Comparison of ENCODE assay signal across 11 mouse cellular contexts in the genomic region with DNA sequence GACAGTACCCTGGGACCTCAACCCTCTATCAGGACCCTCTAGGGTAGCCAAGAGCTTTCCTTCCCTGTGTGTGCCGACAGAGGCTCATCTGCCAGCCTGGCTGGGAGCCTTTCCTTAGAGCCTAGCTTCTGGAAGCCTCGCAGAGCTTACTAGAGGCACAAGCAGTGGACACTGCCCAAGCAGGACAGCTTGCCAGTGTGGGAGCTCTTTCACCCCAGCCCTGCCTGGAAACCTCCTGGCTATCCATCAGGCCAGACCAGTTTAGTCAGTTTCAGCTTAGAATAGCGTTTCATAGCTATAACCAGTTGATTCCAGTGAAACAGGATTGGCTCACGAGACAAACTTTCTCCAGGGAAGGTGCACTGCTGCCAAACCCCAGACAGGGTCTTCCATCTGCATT.
DNase-seq lines count a peak whose midpoint lies in the region; ATAC-seq and TF ChIP-seq lines count a peak whose summit lies in the region.
"Had no signal": no experiment of that assay in that cellular context is flagged by ENCODE, and none has a peak within 500 bp of the region (broad histone marks: within the 10 kb centered on the region; RNA-seq: fewer than 3 reads in every experiment).

No protein-coding gene starts in this region.

- no peaks in the 10 kb centered on the region for H3K4me1 ChIP-seq in lung, postnatal 0 days (ENCODE audit: insufficient read depth, low read depth, low read length)
- peaks cover 16% of the 10 kb centered on the region; the same call in 1 of the 2 replicates for H3K4me1 ChIP-seq in kidney, adult 2 months (ENCODE audit: control insufficient read depth, insufficient read depth, low read length)
- H3K4me1 ChIP-seq in small intestine, adult 2 months (ENCODE audit: control insufficient read depth, insufficient read depth, insufficient read length, low read length): peaks cover 34% of the 10 kb centered on the region

- no peaks in the 10 kb centered on the region for H3K36me3 ChIP-seq in lung, postnatal 0 days (ENCODE audit: insufficient read depth, low read length)
- H3K36me3 ChIP-seq in kidney, adult 2 months (ENCODE audit: control insufficient read depth, insufficient read depth, low read length): no peaks in the 10 kb centered on the region
- no peaks in the 10 kb centered on the region for H3K36me3 ChIP-seq in small intestine, adult 2 months (ENCODE audit: control insufficient read depth, insufficient read depth, low read length)
- H3K36me3 ChIP-seq: heart, embryonic 15.5 days; liver, embryonic 15.5 days had no signal

- no peaks in the 10 kb centered on the region for H3K9me3 ChIP-seq in lung, postnatal 0 days (ENCODE audit: low read length)
- H3K9me3 ChIP-seq: heart, embryonic 15.5 days; liver, embryonic 15.5 days had no signal

- H3K9ac ChIP-seq in lung, postnatal 0 days (replicated peaks; ENCODE audit: low read depth): no peak overlapping the region
- H3K9ac ChIP-seq: heart, embryonic 15.5 days; liver, embryonic 15.5 days had no signal

- no peak for TF ChIP-seq CTCF in lung, postnatal 0 days (IDR thresholded peaks at IDR 0.05)
- TF ChIP-seq CTCF in kidney, adult 2 months (conservative IDR thresholded peaks at IDR 0.05; ENCODE audit: insufficient read depth, insufficient read length, low read depth, low read length): no peak
- no peak for TF ChIP-seq CTCF in small intestine, adult 2 months (IDR thresholded peaks at IDR 0.05; ENCODE audit: extremely low read depth, insufficient read length, insufficient replicate concordance, low read depth, low read length)

- no peak overlapping the region for H3K27ac ChIP-seq in lung, postnatal 0 days (ENCODE audit: low read length)
- peak overlapping the region; percentile 78 for H3K27ac ChIP-seq in kidney, adult 2 months (ENCODE audit: insufficient read depth, low read depth, low read length)
- H3K27ac ChIP-seq in small intestine, adult 2 months (ENCODE audit: insufficient read depth, low read depth, low read length): peak overlapping the region; percentile 97
- H3K27ac ChIP-seq: heart, embryonic 15.5 days; liver, embryonic 15.5 days had no signal

- TF ChIP-seq POLR2A in kidney, adult 2 months (IDR thresholded peaks at IDR 0.05; ENCODE audit: low read depth, low read length): no peak
- no peak for TF ChIP-seq POLR2A in small intestine, adult 2 months (IDR thresholded peaks at IDR 0.05; ENCODE audit: low read depth, low read length)

- DNase-seq in lung, postnatal 0 days (ENCODE audit: low spot score): peak; percentile 29
- no peak for DNase-seq in lung, postnatal 4 days
- peak; percentile 72 to 81 for DNase-seq in cerebellum, postnatal 10 days
- DNase-seq in kidney, adult 2 months: peak; percentile 69
- no peak for DNase-seq in frontal cortex, postnatal 10 days (ENCODE audit: low spot score in 2 of 2)
- no peak for DNase-seq in spleen, adult 12 weeks (ENCODE audit: low spot score)

- 70% methylated on average over 4 of the region's 4 CpGs for WGBS in lung, postnatal 0 days
- WGBS in kidney, adult 2 months: 64% methylated on average over 4 of the region's 4 CpGs
- 40% methylated on average over 4 of the region's 4 CpGs for WGBS in small intestine, adult 2 months

- H3K27me3 ChIP-seq in lung, postnatal 0 days (replicated peaks; ENCODE audit: insufficient read depth, low read length): no peaks in the 10 kb centered on the region
- H3K27me3 ChIP-seq in kidney, adult 2 months (replicated peaks; ENCODE audit: control insufficient read depth, insufficient read depth, low read length): no peaks in the 10 kb centered on the region
- H3K27me3 ChIP-seq in small intestine, adult 2 months (ENCODE audit: control insufficient read depth, insufficient read depth, low read length): no peaks in the 10 kb centered on the region
- H3K27me3 ChIP-seq: heart, embryonic 15.5 days; liver, embryonic 15.5 days had no signal

- TF ChIP-seq EP300 in lung, postnatal 0 days (IDR thresholded peaks at IDR 0.05): no peak

- H3K4me3 ChIP-seq in lung, postnatal 0 days (ENCODE audit: low read depth, low read length): no peak overlapping the region
- no peak overlapping the region for H3K4me3 ChIP-seq in kidney, adult 2 months (ENCODE audit: insufficient read depth, low read depth, low read length)
- H3K4me3 ChIP-seq in small intestine, adult 2 months (ENCODE audit: low read depth, low read length): no peak overlapping the region
- H3K4me3 ChIP-seq: heart, embryonic 15.5 days; liver, embryonic 15.5 days had no signal

- ATAC-seq in lung, postnatal 0 days: no peak
- ATAC-seq: forebrain, embryonic 14.5 days; midbrain, embryonic 16.5 days had no signal

- H3K4me2 ChIP-seq in lung, postnatal 0 days (replicated peaks; ENCODE audit: low read depth, low read length): no peak overlapping the region
- H3K4me2 ChIP-seq: heart, embryonic 15.5 days; liver, embryonic 15.5 days had no signal

Comparison
In these comparisons a context has a peak if more than half of its experiments do, and no peak if none do; other contexts are left out.
1. DNase-seq: peak in lung, postnatal 0 days (single experiment), cerebellum, postnatal 10 days (2 of 2) and kidney, adult 2 months (single experiment); none in lung, postnatal 4 days (0 of 2), frontal cortex, postnatal 10 days (0 of 2) and spleen, adult 12 weeks (single experiment).